Mouse (Mus musculus) brain, embryonic 14.5 days (tissue): ENCODE measurements around the gene Tha1.

Experiments used
- CTCF ChIP-seq: fragments of 200-500 bp; IDR thresholded peaks from 2 replicates; pipeline ENCODE4 v1.5.1; 2012; ENCODE audit warnings: inconsistent platforms, mild to moderate bottlenecking, moderate library complexity, borderline replicate concordance; ENCODE audit not compliant: insufficient read depth, insufficient read length; ENCODE audit errors: extremely low read depth
- POLR2A ChIP-seq: fragments of 200-500 bp; IDR thresholded peaks from 2 replicates; pipeline ENCODE4 v1.6.1; 2012; ENCODE audit warnings: mild to moderate bottlenecking, inconsistent platforms, borderline replicate concordance; ENCODE audit not compliant: poor library complexity, insufficient read depth, insufficient read length, severe bottlenecking; ENCODE audit errors: extremely low read depth

DNA sequence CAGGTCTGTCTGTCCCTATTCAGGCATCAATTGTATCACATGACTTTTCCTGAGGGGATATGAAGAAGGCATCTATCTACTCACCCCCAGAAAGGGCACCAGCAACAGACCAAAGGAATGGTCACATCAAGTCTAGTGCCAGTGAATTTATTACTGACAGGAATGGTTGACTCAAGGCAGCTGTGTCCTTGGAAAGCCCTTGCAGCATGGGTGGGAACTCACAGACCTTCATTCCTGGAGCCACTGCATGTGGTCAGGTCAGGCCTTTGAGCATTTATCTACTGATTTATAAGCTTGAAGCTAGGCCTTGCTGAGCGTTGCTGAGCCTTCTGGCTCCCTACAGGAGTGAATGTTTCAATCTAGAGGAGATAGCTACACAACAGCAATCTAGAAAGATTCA is 32.4 kb downstream of the Tha1 start:
- TF ChIP-seq POLR2A (no peak), CTCF (no peak)
